In genomic region chr11:85523646-85524045, GRCm38 (mm10) we compare ENCODE assay signal across 8 mouse cellular contexts.
DNase-seq lines count a peak whose midpoint lies in the region; ATAC-seq and TF ChIP-seq lines count a peak whose summit lies in the region.

No protein-coding gene starts in this region.

- DNase-seq in forebrain, postnatal 0 days = no peak
- peak; percentile 45 for DNase-seq in gastrocnemius, postnatal 25 days
- DNase-seq in lung, postnatal 10 days = peak; percentile 79
- DNase-seq in right cerebral cortex, postnatal 36 days (ENCODE audit: low spot score in 2 of 2) = no peak
- no peak for DNase-seq in frontal cortex, adult 2 months (ENCODE audit: extremely low spot score in 1 of 2, low spot score in 1 of 2)
- no peak for DNase-seq in thymus, postnatal 36 days

- ATAC-seq in forebrain, postnatal 0 days = no peak
- ATAC-seq in forebrain, embryonic 15.5 days (replicated peaks) = no peak
- ATAC-seq in kidney, embryonic 15.5 days (replicated peaks; ENCODE audit: low FRiP score) = 0 out of 2 replicates have a peak, but pooled peaks have one; percentile 46

- H3K4me1 ChIP-seq in forebrain, postnatal 0 days (ENCODE audit: insufficient read depth) = peaks cover 15% of the 10 kb centered on the region; the same call in 1 of the 2 replicates
- peaks cover 23% of the 10 kb centered on the region for H3K4me1 ChIP-seq in forebrain, embryonic 15.5 days
- H3K4me1 ChIP-seq in kidney, embryonic 15.5 days = peaks cover 53% of the 10 kb centered on the region

- H3K4me3 ChIP-seq in forebrain, postnatal 0 days (ENCODE audit: low read depth, low read length) = no peak overlapping the region
- no peak overlapping the region for H3K4me3 ChIP-seq in forebrain, embryonic 15.5 days
- H3K4me3 ChIP-seq in kidney, embryonic 15.5 days (replicated peaks) = no peak overlapping the region

- no peaks in the 10 kb centered on the region for H3K9me3 ChIP-seq in forebrain, postnatal 0 days (ENCODE audit: low read length)
- no peaks in the 10 kb centered on the region for H3K9me3 ChIP-seq in forebrain, embryonic 15.5 days
- H3K9me3 ChIP-seq in kidney, embryonic 15.5 days (replicated peaks) = no peaks in the 10 kb centered on the region

- peak overlapping the region; percentile 56; the same call in 1 of the 2 replicates for H3K4me2 ChIP-seq in forebrain, postnatal 0 days (ENCODE audit: low read depth)
- no peak overlapping the region for H3K4me2 ChIP-seq in forebrain, embryonic 15.5 days (replicated peaks)
- peak overlapping the region; percentile 56 for H3K4me2 ChIP-seq in kidney, embryonic 15.5 days

- H3K27me3 ChIP-seq in forebrain, postnatal 0 days (ENCODE audit: insufficient read depth, low read length) = no peaks in the 10 kb centered on the region; the same call in 1 of the 2 replicates
- H3K27me3 ChIP-seq in forebrain, embryonic 15.5 days = peaks cover 30% of the 10 kb centered on the region; the same call in 1 of the 2 replicates
- peaks cover 41% of the 10 kb centered on the region for H3K27me3 ChIP-seq in kidney, embryonic 15.5 days

- H3K9ac ChIP-seq in forebrain, postnatal 0 days = no peak overlapping the region
- H3K9ac ChIP-seq in forebrain, embryonic 15.5 days (replicated peaks) = no peak overlapping the region
- peak overlapping the region; percentile 14; the same call in 1 of the 2 replicates for H3K9ac ChIP-seq in kidney, embryonic 15.5 days

- H3K36me3 ChIP-seq in forebrain, postnatal 0 days (ENCODE audit: insufficient read depth) = no peaks in the 10 kb centered on the region
- H3K36me3 ChIP-seq in forebrain, embryonic 15.5 days = no peaks in the 10 kb centered on the region
- H3K36me3 ChIP-seq in kidney, embryonic 15.5 days = no peaks in the 10 kb centered on the region

- no peak overlapping the region for H3K27ac ChIP-seq in forebrain, postnatal 0 days (ENCODE audit: low read depth, low read length)
- H3K27ac ChIP-seq in forebrain, embryonic 15.5 days (replicated peaks) = no peak overlapping the region
- H3K27ac ChIP-seq in kidney, embryonic 15.5 days = peak overlapping the region; percentile 86

- TF ChIP-seq CTCF in forebrain, postnatal 0 days (IDR thresholded peaks at IDR 0.05; ENCODE audit: low read depth) = no peak

- WGBS in forebrain, postnatal 0 days = 23% methylated on average over 6 of the region's 6 CpGs
- WGBS in forebrain, embryonic 15.5 days = 31% methylated on average over 6 of the region's 6 CpGs
- 37% methylated on average over 6 of the region's 6 CpGs for WGBS in kidney, embryonic 15.5 days

Comparison
In these comparisons a context has a peak if more than half of its experiments do, and no peak if none do; other contexts are left out.
1. DNase-seq: peak in gastrocnemius, postnatal 25 days (single experiment) and lung, postnatal 10 days (single experiment); none in forebrain, postnatal 0 days (single experiment), right cerebral cortex, postnatal 36 days (0 of 2), frontal cortex, adult 2 months (0 of 2) and thymus, postnatal 36 days (0 of 2).